Mouse (Mus musculus) forebrain, postnatal 0 days (tissue): ENCODE results near the gene Thsd4. TPM values are rescaled to one million over a fixed set of nuclear protein-coding genes. Genes with fewer than 3 reads are reported as not detected.

Source experiments
- ATAC-seq: fragments of 200-750 bp; cut with Nextera tagmentation; 2 replicates; pipeline ENCODE4 v1.8.0; 2017; ENCODE audit warnings: mild to moderate bottlenecking, moderate library complexity
- DNase-seq: peaks from one replicate; pipeline ENCODE4 v3.0.0-alpha.2; 2015
- H3K27ac ChIP-seq: fragments of 300-500 bp; sonication (generic); 2 replicates; pipeline ENCODE4 v1.5.1; 2014; ENCODE audit warnings: low read depth, mild to moderate bottlenecking, antibody characterized with exemption, low read length, moderate library complexity, mixed read lengths
- H3K27me3 ChIP-seq: fragments of 300-500 bp; sonication (generic); 2 replicates; pipeline ENCODE4 v1.6.1; 2014; ENCODE audit warnings: mild to moderate bottlenecking, low read length, mixed read lengths; ENCODE audit not compliant: insufficient read depth
- H3K36me3 ChIP-seq: fragments of 300-500 bp; sonication (generic); 2 replicates; pipeline ENCODE4 v1.6.1; 2014; ENCODE audit warnings: mild to moderate bottlenecking, moderate library complexity; ENCODE audit not compliant: insufficient read depth
- H3K4me1 ChIP-seq: fragments of 300-500 bp; sonication (generic); 2 replicates; pipeline ENCODE4 v1.6.1; 2014; ENCODE audit warnings: antibody characterized with exemption; ENCODE audit not compliant: insufficient read depth
- H3K4me2 ChIP-seq: fragments of 300-500 bp; sonication (generic); 2 replicates; pipeline ENCODE4 v1.6.1; 2014; ENCODE audit warnings: low read depth, mild to moderate bottlenecking, moderate library complexity
- H3K4me3 ChIP-seq: fragments of 300-500 bp; sonication (generic); 2 replicates; pipeline ENCODE4 v1.5.1; 2014; ENCODE audit warnings: low read depth, low read length, mixed read lengths
- H3K9ac ChIP-seq: fragments of 300-500 bp; sonication (generic); 2 replicates; pipeline ENCODE4 v1.6.1; 2014; ENCODE audit warnings: mild to moderate bottlenecking
- H3K9me3 ChIP-seq: fragments of 300-500 bp; sonication (generic); 2 replicates; pipeline ENCODE4 v1.6.1; 2016; ENCODE audit warnings: low read length
- CTCF ChIP-seq: sonication (generic); IDR thresholded peaks from 2 replicates; pipeline ENCODE4 v1.5.1; 2016; ENCODE audit warnings: antibody characterized with exemption, control low read depth, low read depth
- WGBS: fragments of 180-500 bp; shearing (Covaris S2); extraction: QIAGEN DNeasy Blood & Tissue Kit; methylation state at CpG from one replicate; pipeline ENCODE4 v1.1.7; 2014; 5-methylcytosine and 5-hydroxymethylcytosine counted together
- polyA plus RNA-seq: library from polyadenylated mRNA; unstranded; fragments of >200 nt; fragmentation: Nextera tagmentation; extraction: Ambion mirVana; gene quantifications from 2 replicates; pipeline ENCODE4 v1.2.1, GENCODE M21; 2015
- total RNA-seq: library from RNA; depleted of rRNA; stranded (reverse); fragments of >200 nt; gene quantifications from 2 replicates; pipeline ENCODE4 v1.2.3, GENCODE M21; 2014

The Thsd4 gene
- total and polyA plus RNA-seq, 2 experiments from 2014 or later, result 3.5 to 14.2 TPM

DNA sequence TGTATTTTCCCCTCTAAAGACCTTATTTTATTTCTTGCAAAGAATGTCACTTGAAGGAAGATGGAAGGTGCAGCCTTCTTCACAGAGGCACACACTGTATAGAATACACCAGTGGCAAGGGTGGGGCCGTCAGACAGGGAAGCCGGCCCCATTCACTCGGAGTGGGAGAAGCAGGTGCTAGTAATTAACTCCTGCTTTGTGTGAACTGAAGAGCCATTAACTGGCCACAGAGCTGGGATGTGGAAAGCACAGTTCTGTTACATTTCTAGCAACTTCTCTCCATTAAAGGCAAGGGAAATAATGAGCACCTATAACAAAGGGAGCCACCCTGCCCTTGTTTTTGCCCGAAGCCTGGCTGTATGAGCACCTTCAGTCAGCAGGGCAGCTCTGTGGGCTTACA is 374.4 kb downstream of the Thsd4 start:
- H3K4me2 ChIP-seq, result no peak overlapping the region
- DNase-seq, result no peak
- 11% methylated on average over 4 of the region's 4 CpGs for WGBS

DNA sequence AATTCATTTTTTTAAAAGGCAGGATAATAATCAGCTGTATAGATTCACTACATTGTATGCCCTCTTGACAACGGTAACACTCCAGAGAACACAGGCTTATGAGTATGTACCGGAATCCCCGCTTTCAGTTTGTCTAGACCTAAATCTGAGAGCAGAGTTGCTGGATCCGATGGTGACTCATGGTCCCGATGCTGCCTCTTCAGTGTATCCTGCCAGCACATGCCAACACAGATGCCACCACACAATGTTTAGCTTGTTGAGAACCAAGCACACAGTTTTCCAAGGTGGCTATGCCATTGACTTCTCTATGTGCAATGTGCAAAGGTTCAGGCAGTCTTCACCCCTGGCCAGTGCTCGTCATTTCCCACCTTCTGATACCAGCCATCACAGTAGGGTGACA is 378.0 kb downstream of the Thsd4 start:
- TF ChIP-seq CTCF, result no peak
- Histone ChIP-seq H3K27ac (no peak overlapping the region), H3K9me3 (no peaks in the 10 kb centered on the region), H3K36me3 (no peaks in the 10 kb centered on the region), H3K9ac (no peak overlapping the region), H3K27me3 (no peaks in the 10 kb centered on the region), H3K4me2 (no peak overlapping the region), H3K4me1 (no peaks in the 10 kb centered on the region), H3K4me3 (no peak overlapping the region)
- DNase-seq, result no peak
- WGBS, result 94% methylated on average over 6 of the region's 6 CpGs
- no peak for ATAC-seq

More for the DNA sequence above, 374.4 kb downstream of the Thsd4 start:
- no peaks in the 10 kb centered on the region for H3K4me1 ChIP-seq
- H3K9me3 ChIP-seq, result 0 out of 2 replicates have a peak, but pooled peaks cover 2% of the 10 kb centered on the region
- no peaks in the 10 kb centered on the region for H3K27me3 ChIP-seq
- no peak overlapping the region for H3K9ac ChIP-seq
- no peak for ATAC-seq
- H3K27ac ChIP-seq, result no peak overlapping the region
- TF ChIP-seq CTCF, result no peak
- H3K36me3 ChIP-seq, result no peaks in the 10 kb centered on the region
- H3K4me3 ChIP-seq, result no peak overlapping the region

DNA sequence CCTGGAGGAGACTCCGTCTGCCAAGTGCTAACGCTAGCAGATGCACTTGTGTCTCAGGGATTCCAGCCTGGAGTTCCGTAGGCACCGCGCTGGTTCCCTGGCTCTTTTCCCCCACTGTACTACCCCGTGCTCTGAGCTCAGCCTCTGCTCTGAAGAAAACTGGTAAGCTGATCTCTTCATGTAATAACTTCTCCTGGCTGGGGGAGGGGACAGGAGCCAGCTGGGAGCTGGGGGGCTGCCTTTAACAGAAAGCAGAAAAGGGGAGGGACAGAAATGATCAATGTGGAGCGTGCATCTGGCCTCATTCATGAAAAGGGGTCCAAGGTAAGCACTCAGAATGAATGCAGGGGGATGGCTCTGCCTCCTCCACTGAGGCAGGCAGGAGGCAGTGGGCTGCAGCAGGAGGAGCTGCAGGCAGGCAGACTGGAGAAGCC is 380.7 kb downstream of the Thsd4 start:
- H3K9ac ChIP-seq, result no peak overlapping the region
- ATAC-seq, result peak; percentile 60
- peak; percentile 41 for DNase-seq

DNA sequence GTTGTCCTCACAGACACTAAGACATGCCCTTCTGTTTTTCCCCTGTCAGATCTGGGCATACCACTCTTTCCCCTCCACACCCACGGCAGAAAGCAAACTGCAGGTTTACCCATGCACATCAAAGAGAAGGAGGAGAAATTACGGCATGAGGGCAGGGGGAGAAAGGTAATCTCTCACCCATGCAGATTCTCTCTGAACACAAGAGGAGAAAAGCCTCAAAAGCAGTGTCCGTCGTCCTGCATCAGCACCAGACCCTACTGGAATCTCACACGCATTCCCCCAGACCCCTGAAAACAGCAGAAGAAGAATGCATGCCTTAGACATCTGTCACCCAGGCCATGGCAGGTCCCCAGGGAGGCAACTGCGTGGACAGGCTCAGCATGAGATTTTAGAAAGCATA is 381.4 kb downstream of the Thsd4 start:
- Histone ChIP-seq H3K27me3 (no peaks in the 10 kb centered on the region), H3K4me1 (no peaks in the 10 kb centered on the region), H3K4me2 (no peak overlapping the region), H3K9me3 (no peaks in the 10 kb centered on the region), H3K9ac (no peak overlapping the region), H3K4me3 (no peak overlapping the region), H3K27ac (no peak overlapping the region), H3K36me3 (no peaks in the 10 kb centered on the region)
- ATAC-seq (no peak), DNase-seq (no peak)
- WGBS, result 50% methylated on average over 6 of the region's 6 CpGs
- TF ChIP-seq CTCF, result no peak

More for the DNA sequence above, 380.7 kb downstream of the Thsd4 start:
- no peak for TF ChIP-seq CTCF
- 20% methylated on average over 7 of the region's 7 CpGs for WGBS
- H3K4me1 ChIP-seq, result no peaks in the 10 kb centered on the region
- no peaks in the 10 kb centered on the region for H3K36me3 ChIP-seq
- no peak overlapping the region for H3K27ac ChIP-seq
- H3K4me2 ChIP-seq, result no peak overlapping the region
- H3K4me3 ChIP-seq, result no peak overlapping the region
- no peaks in the 10 kb centered on the region for H3K27me3 ChIP-seq
- H3K9me3 ChIP-seq, result no peaks in the 10 kb centered on the region

DNA sequence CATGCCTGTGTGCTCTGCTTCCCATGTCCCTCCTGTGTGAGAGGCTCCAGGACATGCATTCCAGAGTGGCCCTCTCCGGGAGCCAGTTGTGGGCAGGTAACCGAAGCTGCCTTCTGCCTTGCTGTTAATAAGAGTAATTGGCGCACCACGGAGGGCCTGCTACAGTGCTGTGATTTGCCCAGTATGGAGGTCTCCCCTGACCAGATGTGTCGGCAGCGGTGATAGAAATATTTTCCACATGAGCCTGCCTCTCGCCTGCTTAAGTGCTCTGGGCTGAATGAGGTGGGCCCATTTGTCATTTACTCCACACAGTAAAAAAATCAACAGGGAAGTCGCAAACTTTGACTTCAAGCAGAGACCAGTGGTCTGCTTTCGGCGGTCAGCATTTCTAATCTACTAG is 382.4 kb downstream of the Thsd4 start:
- H3K36me3 ChIP-seq, result no peaks in the 10 kb centered on the region
- no peak overlapping the region for H3K4me2 ChIP-seq
- TF ChIP-seq CTCF, result no peak
- 92% methylated on average over 10 of the region's 10 CpGs for WGBS
- DNase-seq (no peak), ATAC-seq (no peak)
- H3K9me3 ChIP-seq, result no peaks in the 10 kb centered on the region
- H3K27me3 ChIP-seq, result no peaks in the 10 kb centered on the region
- no peak overlapping the region for H3K4me3 ChIP-seq
- H3K27ac ChIP-seq, result no peak overlapping the region
- H3K4me1 ChIP-seq, result no peaks in the 10 kb centered on the region
- no peak overlapping the region for H3K9ac ChIP-seq

DNA sequence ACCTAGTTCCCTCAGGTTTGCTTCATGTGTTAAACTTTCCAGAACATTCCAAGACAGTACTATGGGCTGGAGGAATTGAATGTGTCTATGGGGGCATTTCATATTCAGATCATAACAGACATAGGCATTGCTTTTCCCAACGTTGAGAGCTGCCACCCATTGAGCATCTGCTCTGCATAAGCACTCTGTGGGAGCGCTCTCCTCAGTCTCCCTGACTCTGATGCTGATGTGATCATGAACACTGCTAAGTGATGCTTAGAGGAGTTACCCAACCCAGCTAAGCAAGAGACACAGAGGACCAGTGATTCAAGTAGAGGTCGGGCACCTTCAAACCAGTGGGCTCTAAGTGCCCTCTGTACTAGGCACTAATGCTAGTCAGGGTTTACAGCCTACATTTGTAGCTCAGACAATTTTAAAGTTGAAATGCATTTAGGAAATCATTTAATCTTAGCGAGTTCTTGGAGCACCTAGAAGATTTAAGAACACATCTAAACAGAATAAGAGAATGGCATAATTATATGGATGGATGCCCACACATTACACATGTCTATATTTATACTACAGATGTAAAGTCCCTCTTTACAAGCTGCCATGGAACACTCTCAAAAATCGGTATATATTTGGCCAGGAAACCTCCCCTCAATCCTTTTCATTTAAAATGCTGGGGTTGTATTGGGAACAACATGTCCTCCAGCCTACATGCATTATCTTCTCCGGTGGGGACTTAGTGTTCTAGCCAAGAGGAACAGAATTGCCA is 392.4 kb downstream of the Thsd4 start:
- Histone ChIP-seq H3K4me2 (no peak overlapping the region), H3K36me3 (no peaks in the 10 kb centered on the region), H3K4me1 (no peaks in the 10 kb centered on the region), H3K9ac (no peak overlapping the region), H3K9me3 (no peaks in the 10 kb centered on the region), H3K27ac (no peak overlapping the region), H3K27me3 (no peaks in the 10 kb centered on the region), H3K4me3 (no peak overlapping the region)
- DNase-seq (no peak), ATAC-seq (no peak)
- TF ChIP-seq CTCF, result no peak
- WGBS, result 76% methylated on average over 6 of the region's 6 CpGs

DNA sequence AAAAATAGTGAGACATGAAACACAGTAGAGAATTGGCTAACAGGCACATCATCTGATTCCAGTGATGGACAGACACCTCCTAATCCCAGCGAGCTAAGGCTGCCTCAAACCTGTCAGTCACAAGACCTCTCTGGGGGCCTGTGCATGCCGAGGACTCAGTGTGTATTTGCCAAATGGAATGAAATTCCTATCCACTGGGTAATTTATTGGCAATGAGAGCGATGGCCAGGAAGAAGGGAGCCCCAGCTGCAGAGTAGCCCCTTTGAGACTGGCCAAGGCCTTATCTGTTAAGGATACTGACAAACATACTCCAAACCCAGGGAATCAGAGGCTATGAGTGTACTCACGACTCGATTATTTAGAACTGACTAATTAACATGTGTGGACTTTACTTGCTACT is 394.9 kb downstream of the Thsd4 start:
- Histone ChIP-seq H3K9ac (no peak overlapping the region), H3K27me3 (no peaks in the 10 kb centered on the region), H3K4me3 (no peak overlapping the region), H3K9me3 (no peaks in the 10 kb centered on the region), H3K4me2 (no peak overlapping the region), H3K27ac (no peak overlapping the region), H3K36me3 (no peaks in the 10 kb centered on the region), H3K4me1 (no peaks in the 10 kb centered on the region)
- 65% methylated on average over 5 of the region's 5 CpGs for WGBS
- no peak for TF ChIP-seq CTCF
- ATAC-seq (no peak), DNase-seq (no peak)
